Mouse (Mus musculus): ENCODE data around the gene Kalrn. TPM values are rescaled to one million over a fixed set of nuclear protein-coding genes. Genes with fewer than 3 reads are reported as not detected.

Kalrn gene
- total and polyA plus RNA-seq, 2 experiments from 2014 or later: 19.4 to 44.5 TPM

GRCm38 (mm10) chr16:34095093-34095465 lies 478.3 kb downstream of the Kalrn start:
- 2% methylated on average over 3 of the region's 3 CpGs for WGBS
- peak overlapping the region; percentile 80 for H3K9ac ChIP-seq (replicated peaks; ENCODE audit: low read depth, low read length)
- no peaks in the 10 kb centered on the region for H3K36me3 ChIP-seq (replicated peaks; ENCODE audit: control insufficient read depth, insufficient read depth, low read length)
- peak overlapping the region; percentile 84 for H3K4me2 ChIP-seq (ENCODE audit: low read depth, low read length)
- H3K27ac ChIP-seq (ENCODE audit: low read depth): peak overlapping the region; percentile 89
- peaks cover 15% of the 10 kb centered on the region for H3K4me1 ChIP-seq (ENCODE audit: control insufficient read depth, insufficient read depth)
- DNase-seq (ENCODE audit: low spot score) (no peak), ATAC-seq (ENCODE audit: insufficient read depth, low read depth) (no peak)
- TF ChIP-seq CTCF (IDR thresholded peaks at IDR 0.05; ENCODE audit: low read depth): no peak
- TF ChIP-seq EP300 (IDR thresholded peaks at IDR 0.05; ENCODE audit: low read depth): no peak
- no peaks in the 10 kb centered on the region for H3K9me3 ChIP-seq (replicated peaks; ENCODE audit: control insufficient read depth, low read length)
- no peaks in the 10 kb centered on the region for H3K27me3 ChIP-seq (ENCODE audit: control insufficient read depth, insufficient read depth, low read length)
- H3K4me3 ChIP-seq (ENCODE audit: low read depth, low read length): peak overlapping the region; percentile 85

GRCm38 (mm10) chr16:34094446-34095092 lies 478.8 kb downstream of the Kalrn start:
- peak; percentile 69 for ATAC-seq (ENCODE audit: insufficient read depth, low read depth)
- TF ChIP-seq EP300 (IDR thresholded peaks at IDR 0.05; ENCODE audit: low read depth) (no peak), CTCF (IDR thresholded peaks at IDR 0.05; ENCODE audit: low read depth) (peak; percentile 42)

GRCm38 (mm10) chr16:34093734-34094445 lies 479.4 kb downstream of the Kalrn start:
- peak overlapping the region; percentile 85 for H3K4me3 ChIP-seq (ENCODE audit: low read depth, low read length)
- peak overlapping the region; percentile 89 for H3K27ac ChIP-seq (ENCODE audit: low read depth)
- peaks cover 15% of the 10 kb centered on the region for H3K4me1 ChIP-seq (ENCODE audit: control insufficient read depth, insufficient read depth)
- H3K9ac ChIP-seq (replicated peaks; ENCODE audit: low read depth, low read length): peak overlapping the region; percentile 80
- H3K36me3 ChIP-seq (replicated peaks; ENCODE audit: control insufficient read depth, insufficient read depth, low read length): no peaks in the 10 kb centered on the region
- WGBS: 5% methylated on average over 14 of the region's 14 CpGs
- DNase-seq (ENCODE audit: low spot score) (no peak), ATAC-seq (ENCODE audit: insufficient read depth, low read depth) (no peak)
- no peaks in the 10 kb centered on the region for H3K9me3 ChIP-seq (replicated peaks; ENCODE audit: control insufficient read depth, low read length)
- H3K4me2 ChIP-seq (ENCODE audit: low read depth, low read length): peak overlapping the region; percentile 84
- no peaks in the 10 kb centered on the region for H3K27me3 ChIP-seq (ENCODE audit: control insufficient read depth, insufficient read depth, low read length)
- no peak for TF ChIP-seq EP300 (IDR thresholded peaks at IDR 0.05; ENCODE audit: low read depth)
- no peak for TF ChIP-seq CTCF (IDR thresholded peaks at IDR 0.05; ENCODE audit: low read depth)

More at GRCm38 (mm10) chr16:34094446-34095092, 478.8 kb downstream of the Kalrn start:
- peak overlapping the region; percentile 85 for H3K4me3 ChIP-seq (ENCODE audit: low read depth, low read length)
- no peaks in the 10 kb centered on the region for H3K9me3 ChIP-seq (replicated peaks; ENCODE audit: control insufficient read depth, low read length)
- peak overlapping the region; percentile 80 for H3K9ac ChIP-seq (replicated peaks; ENCODE audit: low read depth, low read length)
- DNase-seq (ENCODE audit: low spot score): peak; percentile 77
- H3K4me2 ChIP-seq (ENCODE audit: low read depth, low read length): peak overlapping the region; percentile 84
- H3K36me3 ChIP-seq (replicated peaks; ENCODE audit: control insufficient read depth, insufficient read depth, low read length): no peaks in the 10 kb centered on the region
- WGBS: 2% methylated on average over 16 of the region's 16 CpGs
- H3K27ac ChIP-seq (ENCODE audit: low read depth): peak overlapping the region; percentile 89
- no peaks in the 10 kb centered on the region for H3K27me3 ChIP-seq (ENCODE audit: control insufficient read depth, insufficient read depth, low read length)
- H3K4me1 ChIP-seq (ENCODE audit: control insufficient read depth, insufficient read depth): peaks cover 15% of the 10 kb centered on the region

GRCm38 (mm10) chr16:34089528-34090095 lies 483.7 kb downstream of the Kalrn start:
- no peak overlapping the region for H3K4me2 ChIP-seq (ENCODE audit: low read depth, low read length)
- peaks cover 19% of the 10 kb centered on the region for H3K4me1 ChIP-seq (ENCODE audit: control insufficient read depth, insufficient read depth)
- no peak for TF ChIP-seq CTCF (IDR thresholded peaks at IDR 0.05; ENCODE audit: low read depth)
- no peak for TF ChIP-seq EP300 (IDR thresholded peaks at IDR 0.05; ENCODE audit: low read depth)
- WGBS: 58% methylated on average over 8 of the region's 8 CpGs
- H3K27ac ChIP-seq (ENCODE audit: low read depth): no peak overlapping the region
- no peaks in the 10 kb centered on the region for H3K9me3 ChIP-seq (replicated peaks; ENCODE audit: control insufficient read depth, low read length)
- no peak overlapping the region for H3K9ac ChIP-seq (replicated peaks; ENCODE audit: low read depth, low read length)
- ATAC-seq (ENCODE audit: insufficient read depth, low read depth): no peak
- no peaks in the 10 kb centered on the region for H3K27me3 ChIP-seq (ENCODE audit: control insufficient read depth, insufficient read depth, low read length)
- DNase-seq (ENCODE audit: low spot score): no peak
- no peak overlapping the region for H3K4me3 ChIP-seq (ENCODE audit: low read depth, low read length)
- no peaks in the 10 kb centered on the region for H3K36me3 ChIP-seq (replicated peaks; ENCODE audit: control insufficient read depth, insufficient read depth, low read length)

- no peak overlapping the region for H3K9ac ChIP-seq (replicated peaks; ENCODE audit: low read depth, low read length)
- TF ChIP-seq CTCF (IDR thresholded peaks at IDR 0.05; ENCODE audit: low read depth) (no peak), EP300 (IDR thresholded peaks at IDR 0.05; ENCODE audit: low read depth) (no peak)
- peaks cover 21% of the 10 kb centered on the region for H3K4me1 ChIP-seq (ENCODE audit: control insufficient read depth, insufficient read depth)
- H3K4me2 ChIP-seq (ENCODE audit: low read depth, low read length): no peak overlapping the region
- H3K27ac ChIP-seq (ENCODE audit: low read depth): no peak overlapping the region
- no peaks in the 10 kb centered on the region for H3K36me3 ChIP-seq (replicated peaks; ENCODE audit: control insufficient read depth, insufficient read depth, low read length)
- no peaks in the 10 kb centered on the region for H3K27me3 ChIP-seq (ENCODE audit: control insufficient read depth, insufficient read depth, low read length)
- 88% methylated on average over 3 of the region's 3 CpGs for WGBS
- no peak overlapping the region for H3K4me3 ChIP-seq (ENCODE audit: low read depth, low read length)
- ATAC-seq (ENCODE audit: insufficient read depth, low read depth) (no peak), DNase-seq (ENCODE audit: low spot score) (no peak)
- H3K9me3 ChIP-seq (replicated peaks; ENCODE audit: control insufficient read depth, low read length): no peaks in the 10 kb centered on the region
These were observed 484.3 kb downstream of the Kalrn start for GRCm38 (mm10) chr16:34089022-34089421.

All from heart, postnatal 0 days (tissue).